Mouse (Mus musculus) small intestine, adult 2 months (tissue): ENCODE data around the gene Wfdc8.

Source experiments
- CTCF ChIP-seq: fragments of 200-500 bp; IDR thresholded peaks from 2 replicates; pipeline ENCODE4 v1.5.1; 2012; ENCODE audit warnings: low read depth, mild to moderate bottlenecking, control low read depth, inconsistent platforms, low read length, moderate library complexity, mixed read lengths; ENCODE audit not compliant: insufficient replicate concordance, insufficient read length; ENCODE audit errors: extremely low read depth
- POLR2A ChIP-seq: fragments of 200-500 bp; IDR thresholded peaks from 2 replicates; pipeline ENCODE4 v1.6.1; 2012; ENCODE audit warnings: low read depth, mild to moderate bottlenecking, control low read depth, inconsistent platforms, low read length, moderate library complexity

DNA sequence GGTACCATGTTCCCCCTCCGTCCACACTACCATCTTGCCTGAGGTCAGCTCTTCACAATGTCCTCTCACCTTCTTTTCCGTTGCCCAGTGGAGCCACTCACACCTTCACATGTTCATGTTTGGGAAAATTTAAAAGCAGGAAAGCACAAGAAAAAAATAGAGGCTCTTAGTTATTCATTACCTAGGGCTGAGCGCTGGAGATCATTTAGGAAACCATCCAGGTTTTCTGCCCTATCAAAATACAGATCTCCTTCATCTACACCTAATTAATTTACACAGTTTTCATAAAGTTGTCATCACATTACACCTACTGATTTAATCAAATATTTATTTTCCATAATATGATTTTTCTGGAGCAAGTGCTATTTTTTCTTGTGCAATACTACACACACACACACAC lies 25.3 kb upstream of the Wfdc8 start, which contains the start of gene Wfdc16:
- TF ChIP-seq CTCF (no peak), POLR2A (no peak)
